Mouse (Mus musculus) liver, embryonic 16.5 days (tissue): ENCODE measurements around the gene Tma7. TPM values are rescaled to one million over a fixed set of nuclear protein-coding genes. Genes with fewer than 3 reads are reported as not detected.

Source experiments
- ATAC-seq: fragments of 200-750 bp; cut with Nextera tagmentation; 2 replicates; pipeline ENCODE4 v1.8.0; 2017; ENCODE audit warnings: low read depth, mild to moderate bottlenecking, moderate number of reproducible peaks, moderate library complexity
- H3K27ac ChIP-seq: fragments of 300-500 bp; sonication (generic); 2 replicates; pipeline ENCODE4 v1.5.1; 2014; ENCODE audit warnings: mild to moderate bottlenecking, low read length
- H3K27me3 ChIP-seq: fragments of 300-500 bp; sonication (generic); 2 replicates; pipeline ENCODE4 v1.6.1; 2014; ENCODE audit warnings: low read depth, low read length, mixed read lengths; ENCODE audit not compliant: control insufficient read depth, insufficient read depth
- H3K36me3 ChIP-seq: fragments of 300-500 bp; sonication (generic); 2 replicates; pipeline ENCODE4 v1.6.1; 2014; ENCODE audit warnings: mild to moderate bottlenecking; ENCODE audit not compliant: control insufficient read depth, insufficient read depth
- H3K4me1 ChIP-seq: fragments of 300-500 bp; sonication (generic); 2 replicates; pipeline ENCODE4 v1.6.1; 2014; ENCODE audit warnings: low read depth, low read length, mixed read lengths; ENCODE audit not compliant: control insufficient read depth
- H3K4me2 ChIP-seq: fragments of 300-500 bp; sonication (generic); 2 replicates; pipeline ENCODE4 v1.6.1; 2014; ENCODE audit warnings: low read depth, low read length, mixed read lengths
- H3K4me3 ChIP-seq: fragments of 300-500 bp; sonication (generic); 2 replicates; pipeline ENCODE4 v1.5.1; 2014; ENCODE audit warnings: low read depth, mild to moderate bottlenecking, low read length
- H3K9ac ChIP-seq: fragments of 300-500 bp; sonication (generic); 2 replicates; pipeline ENCODE4 v1.6.1; 2014; ENCODE audit warnings: low read depth, low read length
- H3K9me3 ChIP-seq: fragments of 300-500 bp; sonication (generic); replicated peaks from 2 replicates; pipeline ENCODE4 v1.6.1; 2016; ENCODE audit warnings: low read length; ENCODE audit not compliant: control insufficient read depth
- WGBS: fragments of 180-500 bp; shearing (Covaris S2); extraction: QIAGEN DNeasy Blood & Tissue Kit; methylation state at CpG from one replicate; pipeline ENCODE4 v1.1.7; 2014; ENCODE audit not compliant: insufficient replicate concordance; 5-methylcytosine and 5-hydroxymethylcytosine counted together
- polyA plus RNA-seq: library from polyadenylated mRNA; unstranded; fragments of >200 nt; fragmentation: Nextera tagmentation; extraction: Ambion mirVana; gene quantifications from 2 replicates; pipeline ENCODE4 v1.2.1, GENCODE M21; 2015

Gene Tma7
- polyA plus RNA-seq, 1 experiment from 2014 or later = 259 TPM

DNA sequence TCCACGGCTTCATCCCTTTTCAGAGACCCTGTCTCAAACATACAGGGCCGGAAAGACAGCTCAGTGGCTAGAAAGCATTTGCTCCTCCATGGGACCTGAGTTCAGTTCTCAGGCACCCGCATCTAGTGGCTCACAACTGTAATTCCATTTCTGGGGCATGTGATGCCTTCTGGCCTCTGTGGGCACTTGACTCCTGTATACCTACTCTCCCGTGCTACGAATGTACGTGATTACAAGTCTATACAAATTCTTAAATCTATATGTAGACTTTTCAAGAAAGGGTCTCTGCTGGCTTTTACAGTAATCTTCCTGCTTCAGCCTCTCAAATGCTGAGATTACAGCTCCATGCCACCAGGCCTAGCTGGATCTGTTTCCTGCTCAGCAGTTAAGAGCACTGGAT, 38.6 kb upstream of the Tma7 start:
- Histone ChIP-seq H3K4me3 (no peak overlapping the region), H3K4me2 (no peak overlapping the region), H3K4me1 (no peaks in the 10 kb centered on the region), H3K9me3 (no peaks in the 10 kb centered on the region), H3K27ac (no peak overlapping the region), H3K27me3 (no peaks in the 10 kb centered on the region), H3K36me3 (no peaks in the 10 kb centered on the region), H3K9ac (no peak overlapping the region)
- no peak for ATAC-seq
- WGBS = 72% methylated on average over 6 of the region's 6 CpGs

DNA sequence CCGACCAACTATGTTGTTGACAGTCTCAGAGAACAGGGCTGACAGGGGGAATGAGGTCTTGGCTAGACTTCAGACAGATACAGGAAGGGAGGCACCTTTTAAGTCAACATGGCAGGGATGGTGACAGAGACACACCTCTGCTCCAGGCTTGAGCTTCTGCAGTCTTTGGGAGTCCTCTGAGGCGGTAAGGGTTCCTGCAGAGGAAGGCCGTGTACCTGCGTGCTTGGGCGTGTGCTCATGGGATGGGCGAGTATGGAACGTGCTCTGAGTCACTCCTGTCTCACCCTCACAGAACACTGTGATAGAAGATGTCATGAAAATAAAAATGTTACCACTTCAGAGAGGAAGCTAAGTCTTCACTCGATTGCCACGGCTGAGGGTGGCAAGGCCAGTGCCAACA, 37.2 kb upstream of the Tma7 start:
- no peak overlapping the region for H3K4me3 ChIP-seq
- no peaks in the 10 kb centered on the region for H3K27me3 ChIP-seq
- H3K4me1 ChIP-seq = no peaks in the 10 kb centered on the region
- H3K27ac ChIP-seq = no peak overlapping the region
- H3K9ac ChIP-seq = no peak overlapping the region
- no peak overlapping the region for H3K4me2 ChIP-seq
- WGBS = 75% methylated on average over 9 of the region's 9 CpGs
- H3K36me3 ChIP-seq = no peaks in the 10 kb centered on the region
- no peak for ATAC-seq
- H3K9me3 ChIP-seq = no peaks in the 10 kb centered on the region

DNA sequence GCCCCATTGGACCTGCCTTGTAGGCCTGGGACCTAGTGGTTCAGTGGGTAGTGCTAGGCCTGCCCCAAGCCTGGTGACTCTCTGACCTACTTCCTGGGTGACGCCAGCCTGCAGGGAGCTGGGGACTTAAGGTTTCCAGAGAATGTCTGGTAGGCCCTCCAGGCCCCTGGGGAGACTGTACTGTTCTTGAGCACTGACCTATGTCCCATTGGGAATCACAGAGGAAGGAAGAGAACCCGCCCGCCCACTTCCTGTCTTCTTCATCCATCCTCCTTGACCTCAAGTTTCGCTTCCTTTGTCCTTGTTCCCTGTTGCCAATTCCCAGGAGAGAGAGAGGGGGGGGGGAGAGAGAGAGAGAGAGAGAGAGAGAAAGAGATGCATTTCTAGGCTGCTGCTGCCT, 35.7 kb upstream of the Tma7 start:
- Histone ChIP-seq H3K27me3 (no peaks in the 10 kb centered on the region), H3K4me1 (no peaks in the 10 kb centered on the region), H3K27ac (no peak overlapping the region), H3K4me2 (no peak overlapping the region), H3K36me3 (no peaks in the 10 kb centered on the region), H3K9ac (no peak overlapping the region), H3K4me3 (no peak overlapping the region), H3K9me3 (no peaks in the 10 kb centered on the region)
- peak; percentile 28; the same call in 1 of the 2 replicates for ATAC-seq
- WGBS = 59% methylated on average over 4 of the region's 4 CpGs

DNA sequence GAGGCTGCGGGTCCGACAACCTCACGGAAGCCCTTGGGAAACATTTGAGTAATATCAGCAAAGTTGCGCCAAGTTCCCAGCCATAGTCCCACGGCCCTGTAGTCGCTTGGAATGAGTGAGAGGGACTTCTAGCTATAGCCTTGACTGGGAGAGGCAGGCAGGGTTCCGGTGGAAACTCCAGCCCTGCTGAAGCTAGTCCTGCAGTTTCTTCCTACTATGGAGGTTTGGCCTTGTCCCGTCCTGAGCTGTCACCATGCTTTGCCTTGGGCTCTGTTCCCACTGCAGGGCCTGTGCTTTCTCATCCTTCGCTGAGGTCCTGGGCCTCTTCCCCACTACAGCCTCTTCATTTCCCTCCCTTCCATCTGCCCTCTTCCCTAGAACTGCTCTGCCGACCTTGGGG, 33.8 kb upstream of the Tma7 start:
- Histone ChIP-seq H3K27me3 (no peaks in the 10 kb centered on the region), H3K9me3 (no peaks in the 10 kb centered on the region), H3K36me3 (no peaks in the 10 kb centered on the region; the same call in 1 of the 2 replicates), H3K4me2 (no peak overlapping the region), H3K9ac (no peak overlapping the region), H3K27ac (no peak overlapping the region), H3K4me1 (no peaks in the 10 kb centered on the region), H3K4me3 (no peak overlapping the region)
- 68% methylated on average over 10 of the region's 10 CpGs for WGBS
- ATAC-seq = no peak

DNA sequence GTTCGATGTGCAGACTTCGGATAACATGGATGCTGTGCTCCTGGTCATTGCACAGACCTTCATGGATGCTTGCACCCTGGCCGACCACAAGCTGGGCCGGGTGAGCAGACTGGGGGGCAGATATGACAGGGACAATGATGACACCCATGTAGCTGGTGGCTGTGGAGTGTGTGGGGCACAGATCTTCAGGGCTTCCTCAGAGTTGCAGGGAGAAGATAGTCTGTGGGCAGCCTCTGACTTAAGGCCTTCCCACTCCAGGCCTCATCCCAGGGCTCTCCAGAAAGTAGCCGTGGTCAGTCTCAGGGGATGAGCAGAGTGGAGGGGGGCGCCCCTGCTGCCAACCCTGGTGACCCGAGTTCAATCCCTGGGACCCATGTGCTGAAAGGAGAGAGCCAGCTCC, 32.5 kb upstream of the Tma7 start:
- H3K36me3 ChIP-seq = no peaks in the 10 kb centered on the region; the same call in 1 of the 2 replicates
- 56% methylated on average over 7 of the region's 7 CpGs for WGBS
- no peak for ATAC-seq

DNA sequence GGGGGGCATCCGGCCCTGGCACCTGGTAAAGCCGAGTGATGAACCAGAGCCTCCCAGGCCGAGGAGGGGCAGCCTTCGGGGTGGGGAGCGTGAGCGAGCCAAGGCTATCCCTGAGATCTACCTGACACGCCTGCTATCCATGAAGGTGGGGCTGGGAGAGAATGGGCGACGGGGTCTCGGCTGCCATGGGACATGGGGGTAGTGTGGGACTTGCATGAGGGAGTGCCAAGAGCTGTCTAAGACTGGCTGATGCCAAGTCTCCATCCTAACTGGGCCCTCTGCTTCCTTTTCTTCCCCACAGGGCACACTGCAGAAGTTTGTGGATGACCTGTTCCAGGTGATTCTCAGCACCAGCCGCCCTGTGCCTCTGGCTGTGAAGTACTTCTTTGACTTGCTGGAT, 31.9 kb upstream of the Tma7 start:
- ATAC-seq = no peak
- WGBS = 66% methylated on average over 11 of the region's 11 CpGs
- no peak overlapping the region for H3K27ac ChIP-seq
- H3K9ac ChIP-seq = no peak overlapping the region
- H3K9me3 ChIP-seq = no peaks in the 10 kb centered on the region
- no peak overlapping the region for H3K4me2 ChIP-seq
- H3K4me3 ChIP-seq = no peak overlapping the region
- H3K36me3 ChIP-seq = no peaks in the 10 kb centered on the region; the same call in 1 of the 2 replicates
- H3K27me3 ChIP-seq = no peaks in the 10 kb centered on the region
- H3K4me1 ChIP-seq = no peaks in the 10 kb centered on the region

More for the DNA sequence above, 32.5 kb upstream of the Tma7 start:
- H3K4me3 ChIP-seq = no peak overlapping the region
- no peak overlapping the region for H3K27ac ChIP-seq
- no peak overlapping the region for H3K9ac ChIP-seq
- no peaks in the 10 kb centered on the region for H3K4me1 ChIP-seq
- H3K4me2 ChIP-seq = no peak overlapping the region
- H3K9me3 ChIP-seq = no peaks in the 10 kb centered on the region
- H3K27me3 ChIP-seq = no peaks in the 10 kb centered on the region

DNA sequence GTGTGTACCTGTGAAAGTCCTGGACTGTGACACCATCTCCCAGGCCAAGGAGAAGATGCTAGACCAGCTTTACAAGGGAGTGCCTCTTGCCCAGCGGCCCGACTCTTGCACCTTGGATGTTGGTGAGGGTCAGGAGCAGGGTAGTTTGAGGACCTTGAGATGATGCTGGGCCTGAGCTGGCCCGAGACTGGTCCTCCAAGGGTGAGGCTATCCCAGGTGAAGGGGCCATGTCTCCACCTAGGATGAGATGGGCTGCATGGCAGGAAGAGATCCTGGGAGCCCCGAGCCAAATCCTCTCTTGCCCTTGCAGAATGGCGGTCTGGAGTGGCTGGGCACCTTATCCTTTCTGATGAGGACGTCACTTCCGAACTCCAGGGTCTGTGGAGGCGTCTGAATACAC, 30.9 kb upstream of the Tma7 start:
- WGBS = 62% methylated on average over 8 of the region's 8 CpGs
- H3K27me3 ChIP-seq = no peaks in the 10 kb centered on the region
- ATAC-seq = no peak
- H3K27ac ChIP-seq = no peak overlapping the region
- H3K4me1 ChIP-seq = no peaks in the 10 kb centered on the region
- no peaks in the 10 kb centered on the region for H3K9me3 ChIP-seq
- H3K36me3 ChIP-seq = no peaks in the 10 kb centered on the region; the same call in 1 of the 2 replicates
- H3K9ac ChIP-seq = no peak overlapping the region
- H3K4me2 ChIP-seq = no peak overlapping the region
- no peak overlapping the region for H3K4me3 ChIP-seq

DNA sequence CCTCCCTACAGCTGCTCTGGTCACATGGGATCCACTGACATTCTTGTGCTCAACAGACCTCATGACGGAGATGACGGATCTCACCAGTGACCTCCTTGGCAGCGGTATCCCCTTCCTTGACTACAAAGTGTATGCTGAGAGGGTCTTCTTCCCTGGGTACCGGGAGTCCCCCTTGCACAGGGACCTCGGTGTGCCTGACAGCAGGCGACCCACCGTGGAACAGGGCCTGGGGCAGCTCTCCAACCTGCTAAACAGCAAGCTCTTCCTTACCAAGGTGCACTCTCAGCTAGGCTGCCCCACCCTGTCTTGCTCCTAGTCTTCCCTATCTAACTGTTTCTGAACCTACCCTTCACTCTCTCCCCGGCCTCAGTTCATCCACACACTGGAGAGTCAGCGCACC, 29.2 kb upstream of the Tma7 start:
- WGBS = 74% methylated on average over 9 of the region's 9 CpGs
- no peaks in the 10 kb centered on the region for H3K4me1 ChIP-seq
- H3K27me3 ChIP-seq = no peaks in the 10 kb centered on the region
- H3K27ac ChIP-seq = no peak overlapping the region
- no peaks in the 10 kb centered on the region for H3K9me3 ChIP-seq
- H3K4me3 ChIP-seq = no peak overlapping the region
- H3K4me2 ChIP-seq = no peak overlapping the region
- no peak overlapping the region for H3K9ac ChIP-seq
- no peak for ATAC-seq
- H3K36me3 ChIP-seq = no peaks in the 10 kb centered on the region; the same call in 1 of the 2 replicates

DNA sequence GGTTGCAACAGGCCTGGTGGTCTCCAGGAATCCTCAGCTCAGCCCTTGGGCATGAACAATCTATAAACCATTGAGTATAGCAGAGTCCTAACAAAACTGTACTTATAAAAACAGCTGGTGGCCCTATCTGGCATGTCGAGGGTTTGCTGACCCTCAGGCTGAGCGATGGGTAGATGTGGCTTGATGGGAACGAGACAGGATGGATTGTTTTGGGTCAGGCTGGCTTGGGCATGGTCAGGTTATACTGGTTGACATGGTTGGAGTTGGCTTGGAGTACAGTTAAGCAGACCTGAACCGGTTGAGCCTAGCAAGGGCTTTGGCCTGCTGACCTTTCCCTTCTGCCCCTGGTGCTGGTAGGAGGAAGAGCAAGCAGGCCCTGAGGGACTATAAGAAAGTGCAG, 28.7 kb upstream of the Tma7 start:
- H3K4me1 ChIP-seq = no peaks in the 10 kb centered on the region
- 61% methylated on average over 4 of the region's 4 CpGs for WGBS
- H3K9me3 ChIP-seq = no peaks in the 10 kb centered on the region
- no peak overlapping the region for H3K27ac ChIP-seq
- no peak for ATAC-seq
- H3K27me3 ChIP-seq = no peaks in the 10 kb centered on the region
- no peaks in the 10 kb centered on the region; the same call in 1 of the 2 replicates for H3K36me3 ChIP-seq
- no peak overlapping the region for H3K4me2 ChIP-seq
- no peak overlapping the region for H3K9ac ChIP-seq
- no peak overlapping the region for H3K4me3 ChIP-seq
